Mouse (Mus musculus): Measurements from ENCODE around the gene Ppp1r9a.

- TF ChIP-seq POLR2A (IDR thresholded peaks at IDR 0.05; ENCODE audit: borderline replicate concordance, extremely low read depth, insufficient read depth, insufficient read length, poor library complexity, severe bottlenecking): no peak
- TF ChIP-seq CTCF (IDR thresholded peaks at IDR 0.05; ENCODE audit: borderline replicate concordance, extremely low read depth, insufficient read depth, insufficient read length): no peak
Measured at GRCm38 (mm10) chr6:5129364-5130093, 226.8 kb downstream of the Ppp1r9a start.
